Mouse (Mus musculus): ENCODE measurements at regions not wholly inside any gene's neighbourhood (a gene's known extent, or its start where the extent isn't known, plus 50 kb on each side); places are given as distances from the start of the nearest gene placed in this dataset.
"Not testable (repeated sequence)": the region's sequence is repeated elsewhere in the genome, so short reads cannot be mapped to it uniquely, and the experiment has no call there.

DNA sequence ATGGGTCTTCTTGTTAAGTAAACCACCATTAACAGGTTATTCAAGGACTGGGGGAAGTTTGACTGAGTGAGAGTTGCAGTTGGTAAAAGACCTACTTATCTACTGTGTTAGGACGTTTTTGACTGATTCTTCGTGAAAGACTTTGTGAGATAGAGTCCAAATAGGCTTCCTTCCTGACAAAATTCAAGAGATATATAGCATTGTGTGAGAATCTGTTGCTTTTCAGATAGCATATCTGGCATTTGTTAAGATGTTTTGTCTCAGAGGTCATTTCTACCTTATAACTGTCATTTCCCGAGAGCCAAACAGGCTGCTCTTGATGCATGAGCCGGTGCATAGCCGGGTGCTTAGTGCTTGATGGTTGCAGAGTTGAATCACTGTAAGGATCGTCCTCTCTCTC lies 214.8 kb downstream of the Pten start:
- DNase-seq (ENCODE audit: low spot score in 2 of 2) = no peak

DNA sequence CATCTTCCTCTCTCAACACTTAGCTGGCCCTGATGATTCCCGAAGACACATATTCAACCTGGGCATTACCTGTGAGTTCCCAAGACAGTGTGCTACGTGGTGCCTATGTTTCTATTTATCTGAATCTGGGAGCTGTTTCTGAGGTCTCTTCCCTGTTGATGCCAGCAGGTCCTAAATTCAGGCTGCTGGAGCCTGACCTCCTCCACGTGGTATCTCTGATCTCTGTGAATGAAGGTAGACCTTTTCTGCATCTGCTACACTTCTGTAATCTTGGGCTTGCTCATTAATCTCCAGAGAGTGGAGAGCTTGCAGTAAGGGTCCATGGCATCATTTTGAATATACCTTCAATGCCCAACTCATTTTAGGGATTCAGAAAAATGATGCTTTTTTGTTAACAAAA lies 215.8 kb downstream of the Pten start:
- no peak for DNase-seq (ENCODE audit: low spot score in 2 of 2)

DNA sequence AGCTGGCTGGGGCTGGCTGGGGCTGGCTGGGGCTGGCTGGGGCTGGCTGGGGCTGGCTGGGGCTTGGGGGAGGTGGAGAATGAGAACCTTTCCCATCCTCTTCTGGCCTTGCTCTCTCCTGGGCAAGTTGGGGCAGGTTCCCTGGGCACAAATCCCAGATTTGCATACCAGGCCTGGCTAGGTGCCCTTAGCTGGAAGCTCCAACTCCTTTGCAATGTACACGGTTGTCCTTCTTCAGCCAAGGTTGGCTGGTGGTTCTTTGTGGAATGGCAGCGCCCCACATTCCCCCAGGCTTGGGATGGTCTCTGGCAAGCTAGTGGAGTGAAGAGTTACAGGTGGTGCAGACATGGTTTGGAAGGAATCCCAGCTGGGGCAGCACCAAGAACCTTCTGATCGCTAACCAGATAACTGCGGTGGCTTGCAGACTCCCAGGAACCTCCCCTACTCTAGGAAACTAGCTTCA lies 217.5 kb downstream of the Pten start:
- peak in 1 of 2 experiments; percentile 15 for DNase-seq (ENCODE audit: low spot score in 2 of 2)

DNA sequence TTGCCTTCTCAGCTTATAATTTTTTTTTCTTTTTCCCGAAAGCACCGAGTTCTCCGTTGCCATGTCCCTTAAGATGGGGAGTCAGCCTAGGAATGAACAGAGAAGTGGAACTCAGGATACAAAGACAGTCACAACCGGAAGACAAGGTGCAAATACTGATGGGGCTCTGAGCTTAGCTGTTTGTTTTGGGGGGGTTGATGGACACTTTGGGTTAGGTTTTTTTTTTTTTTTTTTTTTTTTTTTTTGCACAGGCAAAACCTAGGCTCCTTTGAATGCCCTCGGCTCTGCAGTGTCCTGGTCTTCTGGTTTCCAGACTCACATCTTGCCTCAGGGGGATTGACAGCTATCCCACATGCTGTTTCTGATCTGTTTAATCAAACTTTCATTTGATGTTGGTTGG lies 218.0 kb downstream of the Pten start:
- no peak for DNase-seq (ENCODE audit: low spot score in 2 of 2)

DNA sequence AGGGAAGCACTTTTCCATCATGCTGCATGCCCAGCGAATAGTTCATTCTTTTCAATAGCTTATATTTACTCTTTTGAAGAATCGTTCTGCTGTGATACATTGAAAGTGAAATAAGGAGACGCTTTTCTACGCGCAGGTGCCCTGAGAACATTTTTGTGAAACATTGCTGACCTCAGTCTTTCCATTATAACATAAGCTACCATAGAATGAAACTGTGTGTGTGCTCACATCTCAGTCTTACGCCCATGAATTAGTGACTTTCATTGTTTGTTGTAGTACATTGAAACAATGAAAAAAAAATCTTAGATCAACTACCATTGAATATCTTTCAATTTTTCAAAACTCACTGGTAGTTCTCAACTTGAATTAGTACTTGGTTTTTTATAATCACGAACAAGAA lies 219.2 kb downstream of the Pten start:
- no peak for DNase-seq (ENCODE audit: low spot score in 2 of 2)

DNA sequence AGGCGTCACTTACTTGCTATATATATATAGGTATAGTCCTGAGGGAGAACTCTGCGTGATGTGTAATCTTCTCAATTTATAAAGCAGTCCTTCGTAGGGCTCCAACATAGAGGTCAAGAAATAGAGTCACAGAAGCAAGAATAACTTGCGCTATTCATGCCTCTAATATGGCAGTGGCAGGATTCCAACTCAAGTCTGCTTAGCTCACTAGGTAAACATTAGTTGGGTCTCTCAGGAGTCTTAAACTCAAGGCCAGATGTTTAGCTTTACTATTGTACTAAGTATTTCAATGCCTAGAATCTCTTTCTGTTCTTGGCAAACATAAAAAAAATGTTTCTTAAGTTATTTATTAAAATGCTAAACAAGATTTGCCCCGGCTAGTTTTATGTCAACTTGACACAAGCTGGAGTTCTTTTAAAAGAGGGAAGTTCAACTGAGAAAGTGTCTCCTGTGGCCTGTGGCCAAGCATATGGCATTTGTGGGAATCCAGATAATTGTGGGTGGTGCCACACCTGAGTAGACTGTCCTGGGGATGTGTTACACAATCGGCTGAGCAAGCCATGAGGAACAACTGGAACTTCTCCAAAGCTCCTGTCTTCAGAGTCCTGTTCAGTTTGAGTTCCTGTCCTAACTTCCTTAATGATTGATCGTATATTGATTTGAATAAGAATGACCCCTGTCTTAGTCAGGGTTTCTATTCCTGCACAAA lies 220.9 kb downstream of the Pten start:
- no peak for DNase-seq (ENCODE audit: low spot score in 2 of 2)

DNA sequence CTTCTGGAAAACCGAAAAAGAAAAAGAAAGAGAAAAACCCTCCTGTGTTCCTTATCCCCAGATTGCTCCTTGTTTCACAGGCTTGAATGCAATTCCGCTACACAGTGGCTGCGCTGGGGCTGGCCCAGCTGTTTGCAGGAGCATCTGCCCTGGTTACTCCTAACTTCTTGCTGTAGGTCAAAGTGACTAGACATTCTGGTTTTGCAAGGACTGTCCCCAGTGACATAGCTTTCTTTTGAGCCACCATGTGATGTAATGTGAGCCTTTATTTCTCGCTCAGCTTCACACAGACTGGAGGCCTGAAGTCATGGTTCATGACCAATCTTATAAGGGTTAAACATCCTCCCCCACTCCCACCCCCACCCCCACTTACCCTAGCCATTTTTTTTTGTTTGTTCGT lies 222.8 kb downstream of the Pten start:
- no peak for DNase-seq (ENCODE audit: low spot score in 2 of 2)

DNA sequence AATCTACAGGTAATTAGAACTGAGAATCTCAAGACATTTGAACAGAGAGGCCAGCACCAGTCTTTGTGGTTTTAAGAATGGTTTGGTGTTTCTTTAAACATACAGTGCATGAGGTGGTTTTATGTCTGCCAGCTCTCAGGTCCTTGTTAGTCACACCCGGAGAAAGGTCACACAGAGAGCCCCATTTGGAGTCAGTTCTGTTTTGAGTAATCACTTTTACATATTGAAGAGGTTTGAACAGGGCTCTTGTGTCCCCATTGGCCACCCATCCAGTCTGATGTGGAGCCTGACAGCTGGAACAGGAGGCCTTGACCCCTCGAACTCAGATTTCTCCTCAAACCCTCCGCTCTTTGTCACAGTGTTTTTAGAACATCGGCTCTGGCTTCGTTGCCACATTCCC lies 231.4 kb downstream of the Pten start:
- DNase-seq (ENCODE audit: low spot score in 2 of 2) = no peak

DNA sequence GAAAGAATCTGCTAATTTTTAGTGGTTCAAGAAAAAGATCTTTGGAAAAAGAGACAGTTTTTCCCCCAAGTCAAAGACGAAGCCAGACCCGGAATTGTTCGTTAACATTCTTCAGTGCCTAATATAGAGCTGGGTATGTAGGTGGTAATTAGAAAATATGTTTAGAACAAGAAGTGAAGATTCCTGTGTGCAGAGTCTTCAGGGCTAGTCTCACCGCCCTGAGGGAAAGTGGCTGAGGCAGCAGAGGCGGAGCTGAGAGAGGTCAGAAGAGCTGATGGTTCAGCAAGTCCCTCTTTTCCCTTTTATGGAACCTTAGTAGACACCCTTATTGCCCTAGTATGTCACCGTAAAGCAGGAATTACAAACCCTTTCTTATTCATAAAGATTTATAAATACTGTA lies 232.0 kb downstream of the Pten start:
- no peak for DNase-seq (ENCODE audit: low spot score in 2 of 2)

DNA sequence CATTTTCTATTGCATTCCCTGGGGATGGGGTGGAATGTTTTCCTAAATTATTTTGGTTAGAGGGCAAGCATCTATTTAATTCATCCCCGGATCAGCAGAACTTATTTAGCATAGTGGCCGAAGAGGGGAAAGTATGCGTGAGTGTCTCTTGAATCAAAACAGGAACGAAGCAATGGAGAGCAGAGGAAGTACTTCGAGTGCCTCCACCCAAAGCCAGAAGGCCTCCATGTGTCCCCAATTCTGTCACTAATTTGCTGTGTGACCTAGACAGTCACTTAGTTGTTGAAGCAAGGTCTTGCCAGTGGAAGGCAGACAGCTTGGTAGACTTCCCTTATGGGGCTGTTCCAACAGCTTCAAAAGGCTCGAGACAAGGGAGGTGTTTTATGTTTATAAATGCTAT lies 233.3 kb downstream of the Pten start:
- DNase-seq (ENCODE audit: low spot score in 2 of 2) = no peak

DNA sequence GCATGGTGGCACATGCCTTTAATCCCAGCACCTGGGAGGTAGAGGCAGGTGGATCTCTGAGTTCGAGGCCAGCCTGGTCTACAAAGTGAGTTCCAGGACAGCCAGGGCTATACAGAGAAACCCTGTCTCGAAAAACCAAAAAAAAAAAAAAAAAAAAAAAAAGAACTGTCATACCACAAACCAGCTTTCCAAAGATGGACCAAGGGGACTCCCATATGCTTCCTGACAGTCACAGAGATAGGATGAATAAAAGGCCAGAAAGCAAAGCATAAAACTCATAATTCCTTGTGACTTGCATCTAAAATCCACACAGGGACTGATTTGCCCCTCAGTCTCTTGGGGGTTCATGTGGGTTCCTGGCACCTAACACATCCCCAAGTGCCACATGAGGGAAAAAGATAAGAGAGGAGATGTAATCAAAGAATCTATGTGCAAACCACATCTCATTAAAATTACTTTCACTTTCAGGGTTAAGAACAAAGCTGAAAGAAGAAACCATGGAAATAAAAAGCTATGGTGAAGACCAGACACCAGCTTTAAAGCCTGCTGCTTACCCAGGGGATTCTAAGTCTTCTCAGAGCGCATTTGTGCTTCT lies 241.4 kb downstream of the Pten start:
- DNase-seq (ENCODE audit: low spot score in 2 of 2) = no peak

DNA sequence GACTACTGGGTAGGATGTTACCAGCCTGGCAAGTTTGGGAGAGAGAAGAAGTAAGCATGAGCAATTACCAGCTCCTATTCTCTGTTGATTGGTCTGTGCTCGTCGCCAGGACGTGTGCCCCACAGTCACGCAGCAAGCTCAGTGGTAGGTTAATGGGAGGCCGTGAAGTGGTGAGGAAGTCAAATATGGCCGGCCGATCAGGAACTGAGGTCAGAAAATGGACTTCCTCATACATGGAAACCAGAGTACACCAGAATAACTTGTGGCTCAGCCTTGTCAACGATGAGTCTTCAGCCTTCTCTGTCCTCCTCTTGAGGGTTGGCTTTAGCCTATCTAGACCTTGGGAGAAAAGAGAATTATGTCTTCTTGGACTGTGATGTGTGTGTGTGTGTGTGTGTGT lies 250.3 kb downstream of the Pten start:
- DNase-seq (ENCODE audit: low spot score in 2 of 2) = no peak

DNA sequence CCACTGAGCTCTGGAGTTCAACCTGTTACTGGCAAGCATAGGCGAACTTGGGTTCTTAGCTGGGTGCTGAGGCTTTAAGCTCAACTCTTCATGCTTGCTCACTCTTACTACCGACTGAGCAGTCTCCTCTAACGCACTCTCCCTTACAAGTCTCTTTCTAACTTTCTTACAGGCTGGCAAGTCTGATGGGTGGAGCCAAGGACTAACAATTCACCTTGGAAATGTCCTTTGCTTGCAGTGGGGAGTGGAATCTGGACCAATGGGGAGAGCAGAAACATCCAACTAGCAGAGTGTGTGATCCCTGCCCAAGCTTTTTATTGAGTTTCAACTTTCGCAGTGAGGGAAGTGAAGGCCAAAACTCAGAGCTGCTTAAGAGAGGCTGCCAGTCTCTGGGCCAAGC lies 250.8 kb downstream of the Pten start:
- no peak for DNase-seq (ENCODE audit: low spot score in 2 of 2)

DNA sequence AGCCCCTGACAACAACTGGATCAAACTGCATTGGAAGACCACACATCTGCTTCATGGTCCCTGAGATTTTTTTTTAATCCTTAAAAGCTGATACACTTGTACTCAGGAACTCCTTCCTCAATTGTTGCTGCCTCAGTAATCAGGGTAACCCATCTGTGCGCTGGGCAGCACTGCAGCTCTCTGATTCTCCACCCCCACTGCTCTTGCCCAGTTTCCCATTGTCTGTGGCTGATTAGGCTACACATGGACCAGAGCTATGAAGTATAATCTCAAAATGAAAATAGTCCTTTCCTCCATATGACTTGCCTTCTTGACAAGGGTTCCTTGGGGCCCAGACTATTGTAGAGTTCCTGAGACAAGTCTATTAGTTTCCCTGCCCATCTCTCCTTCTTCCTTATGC lies 251.5 kb downstream of the Pten start:
- no peak for DNase-seq (ENCODE audit: low spot score in 2 of 2)

DNA sequence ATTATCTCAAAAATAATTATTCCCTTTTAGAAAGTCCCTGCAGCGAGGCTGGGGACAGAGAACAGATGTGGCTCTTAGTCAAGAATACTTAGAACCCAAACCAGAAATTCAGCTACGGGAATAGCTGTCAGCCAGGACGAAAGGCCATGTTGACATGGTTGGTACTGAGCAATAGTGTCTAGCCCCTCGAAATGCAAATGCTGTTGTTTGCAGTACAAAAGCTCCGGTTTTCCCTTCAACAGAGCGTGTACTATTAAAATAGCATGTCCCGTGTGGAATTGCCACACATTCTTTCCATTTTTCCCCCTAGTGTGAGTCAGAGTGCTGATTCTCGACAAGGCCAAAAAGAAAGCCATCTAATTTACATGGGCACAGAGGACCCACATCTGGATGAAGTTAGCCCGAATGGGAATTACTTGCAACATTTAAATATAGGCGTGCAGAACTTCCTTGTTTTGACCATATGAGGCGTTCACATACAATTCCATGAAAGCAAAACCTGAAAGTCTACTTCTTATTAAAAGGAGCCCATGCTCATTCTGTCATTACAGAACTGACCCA lies 253.7 kb downstream of the Pten start:
- no peak for DNase-seq (ENCODE audit: low spot score in 2 of 2)

DNA sequence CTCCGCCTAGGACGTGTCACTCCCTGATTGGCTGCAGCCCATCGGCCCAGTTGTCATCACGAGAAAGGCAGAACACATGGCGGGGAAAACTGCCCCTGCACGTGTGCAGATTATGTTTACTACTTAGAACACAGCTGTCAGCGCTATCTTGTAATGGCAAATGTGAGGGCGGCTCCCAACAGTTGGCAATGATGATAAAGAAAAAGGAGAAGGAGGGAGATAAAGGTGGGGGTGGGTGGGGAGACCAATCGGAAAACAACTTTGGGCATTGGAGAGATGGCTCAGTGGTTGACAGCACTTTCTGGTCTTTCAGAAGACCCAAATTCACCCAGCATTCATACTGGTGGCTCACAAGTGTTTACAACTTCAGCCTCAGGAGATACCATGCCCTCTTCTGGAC lies 257.6 kb downstream of the Pten start:
- DNase-seq (ENCODE audit: low spot score in 2 of 2) = not testable (repeated sequence)

DNA sequence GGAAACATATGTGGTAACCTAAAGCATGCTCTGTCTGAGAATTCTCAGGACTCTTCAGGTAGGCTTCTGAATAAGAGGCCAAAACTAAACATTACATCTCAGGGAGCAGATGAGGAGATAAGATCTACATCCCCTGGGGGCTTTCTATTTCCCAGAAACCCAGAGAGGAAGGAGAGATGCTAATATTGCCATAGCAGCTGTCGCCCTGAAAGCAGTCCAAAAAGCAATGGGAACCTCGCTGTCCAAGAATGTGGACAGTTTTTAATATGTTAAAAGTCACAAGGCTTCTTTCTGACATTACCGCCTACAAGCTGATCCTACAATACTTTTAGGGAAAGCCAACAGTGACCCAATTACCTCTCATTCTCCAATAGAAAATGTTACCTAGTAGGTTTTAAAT lies 263.9 kb downstream of the Pten start:
- DNase-seq (ENCODE audit: low spot score in 2 of 2) = no peak

DNA sequence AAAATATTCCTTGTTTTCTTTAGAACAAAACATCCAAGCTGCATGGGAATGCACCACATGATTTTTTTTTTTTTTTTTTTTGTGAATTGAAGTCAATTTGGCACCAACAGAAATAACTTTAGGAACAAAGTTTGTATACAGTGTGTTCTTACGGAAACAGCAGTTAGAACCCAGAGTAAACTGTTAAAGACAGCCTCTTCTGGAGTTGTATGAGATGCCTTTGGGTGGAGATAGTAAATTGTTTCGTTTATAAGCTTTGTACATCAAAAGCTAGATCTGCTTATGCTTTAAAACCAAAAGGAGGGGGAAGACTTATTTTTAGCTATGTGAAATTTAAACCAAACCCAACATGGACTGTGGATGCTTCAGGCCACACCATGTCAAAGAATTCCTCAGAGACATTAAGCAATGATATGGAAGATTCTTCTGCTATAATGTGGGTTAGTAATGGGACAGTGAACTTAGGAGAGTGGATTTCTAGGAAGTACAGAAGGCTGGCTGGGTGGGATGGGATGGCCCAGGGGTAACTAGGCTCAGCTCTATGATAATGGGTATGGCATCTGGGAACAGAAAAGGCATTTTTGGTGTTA lies 265.6 kb downstream of the Pten start:
- no peak for DNase-seq (ENCODE audit: low spot score in 2 of 2)

DNA sequence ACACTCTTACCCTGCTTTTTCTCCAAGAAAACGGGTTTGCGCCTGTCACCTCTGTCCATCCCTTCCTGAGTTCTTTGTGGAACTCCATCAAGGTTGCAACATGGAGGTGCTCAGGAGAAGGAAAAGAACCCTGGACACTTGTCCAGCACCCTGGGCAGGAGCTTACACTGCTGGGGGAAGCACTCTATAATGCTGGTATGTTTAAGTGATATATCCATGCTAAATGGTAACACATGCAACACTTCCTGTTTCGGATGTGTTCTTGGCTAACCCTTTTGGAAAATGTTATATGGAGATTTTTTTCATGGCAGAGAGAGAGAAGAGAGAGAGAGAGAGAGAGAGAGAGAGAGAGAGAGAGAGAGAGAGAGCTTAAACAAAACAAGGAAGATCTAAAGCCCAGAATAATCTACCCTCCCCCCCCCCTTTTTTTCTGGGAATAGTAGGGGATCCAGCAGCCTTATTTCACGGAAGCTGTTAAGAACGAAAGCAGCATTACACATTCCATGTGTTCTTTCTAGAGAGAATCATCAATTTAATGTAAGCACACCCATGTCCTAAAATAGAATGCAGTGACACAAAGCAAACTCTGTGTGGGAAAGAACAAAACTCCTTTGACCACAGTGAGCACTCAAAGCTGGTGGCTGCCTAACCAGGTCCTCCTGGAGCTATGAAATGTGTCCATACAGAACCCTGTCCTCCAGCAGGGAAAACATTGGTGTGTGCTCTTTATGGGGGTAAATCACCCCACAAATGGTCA lies 272.6 kb downstream of the Pten start:
- no peak for DNase-seq (ENCODE audit: low spot score in 2 of 2)

DNA sequence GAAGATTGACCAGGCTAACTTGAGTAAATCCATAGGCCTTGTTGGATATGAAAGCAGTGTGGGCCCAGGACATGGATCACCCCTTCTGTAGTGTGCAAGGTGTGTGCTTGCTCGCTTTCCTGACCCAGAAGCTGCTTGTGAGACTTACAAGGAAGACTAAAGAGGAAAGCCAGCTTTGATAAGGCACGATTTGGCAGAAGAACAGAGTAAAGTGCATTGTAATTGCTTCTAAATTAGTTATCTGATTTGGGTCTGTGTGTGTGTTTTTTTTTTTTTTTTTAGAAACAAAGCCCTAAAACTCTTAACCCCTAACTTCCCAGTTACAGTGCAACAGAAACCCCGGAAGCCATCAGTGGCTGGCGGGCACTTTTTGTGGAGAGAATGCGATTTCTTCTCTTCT lies 283.2 kb downstream of the Pten start:
- no peak for DNase-seq (ENCODE audit: low spot score in 2 of 2)

DNA sequence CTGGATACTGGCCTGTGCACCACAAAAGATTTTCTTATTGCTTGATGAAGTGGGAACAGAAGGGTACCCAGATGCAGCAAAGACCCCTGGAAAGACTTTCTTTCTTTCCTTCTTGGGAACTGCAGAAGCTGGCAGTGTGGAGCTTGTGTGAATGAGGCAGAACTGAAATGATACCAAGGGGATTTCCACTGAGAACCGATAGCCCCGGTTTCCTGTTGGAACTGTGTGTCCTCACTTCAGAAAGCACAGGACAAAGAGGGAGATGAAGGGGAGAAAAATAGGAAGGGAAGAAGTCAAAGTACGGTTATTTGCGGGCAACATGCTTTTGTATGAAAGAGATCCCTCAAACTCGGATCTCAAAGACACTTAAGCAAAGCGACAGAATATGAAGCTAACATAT lies 283.7 kb downstream of the Pten start:
- no peak for DNase-seq (ENCODE audit: low spot score in 2 of 2)

DNA sequence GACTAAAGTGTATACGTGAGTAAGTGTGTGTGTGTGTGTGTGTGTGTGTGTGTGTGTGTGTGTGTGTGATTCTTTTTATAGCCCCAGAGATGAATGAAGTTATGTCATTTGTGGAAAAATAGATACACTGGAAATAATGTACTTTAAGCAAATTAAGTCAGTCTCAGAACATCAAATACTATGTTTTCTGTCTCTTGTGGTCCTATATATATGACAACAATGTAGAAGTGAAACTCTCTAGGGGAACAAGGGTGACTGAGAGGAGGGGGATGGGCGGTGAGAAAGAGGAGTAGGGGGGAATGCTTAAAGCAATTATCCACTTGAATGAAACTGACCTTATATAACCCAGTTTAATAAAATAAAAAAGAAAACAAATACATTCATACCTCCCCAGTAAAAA lies 285.5 kb downstream of the Pten start:
- DNase-seq (ENCODE audit: low spot score in 2 of 2) = no peak

Data from cerebellum, postnatal 4 days (tissue).